Mouse (Mus musculus) ovary, postnatal 14 days (tissue): ENCODE measurements around the gene Slc7a3.
"Not testable (repeated sequence)": the region's sequence is repeated elsewhere in the genome, so short reads cannot be mapped to it uniquely, and the experiment has no call there.

Experiments
- DNase-seq: peaks from one replicate; pipeline ENCODE4 v3.0.0; 2022; ENCODE audit warnings: low spot score

Gene Slc7a3

DNA sequence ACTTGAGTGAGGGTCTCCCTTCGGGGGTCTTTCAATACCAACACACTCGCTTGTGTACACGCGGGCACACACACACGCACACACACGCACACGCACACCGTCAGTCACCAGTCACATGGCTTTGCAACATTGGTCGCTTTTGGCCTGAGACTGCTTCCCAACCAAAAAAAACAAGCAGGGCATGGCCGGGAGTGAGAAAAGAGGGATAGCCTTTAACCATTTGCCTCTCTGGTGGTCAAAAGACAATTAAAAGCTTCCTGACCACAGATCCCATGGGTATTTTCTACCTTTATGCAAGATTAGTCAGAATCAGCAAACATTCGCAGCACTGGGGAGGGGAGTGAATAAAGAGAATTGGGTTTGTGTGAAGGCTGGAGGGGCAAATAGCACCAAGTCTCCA is at the start of gene Slc7a3:
Gene Slc7a3 (minus strand): TSS at position 101 of the 400 bp plus-strand sequence.
- DNase-seq, result no peak

DNA sequence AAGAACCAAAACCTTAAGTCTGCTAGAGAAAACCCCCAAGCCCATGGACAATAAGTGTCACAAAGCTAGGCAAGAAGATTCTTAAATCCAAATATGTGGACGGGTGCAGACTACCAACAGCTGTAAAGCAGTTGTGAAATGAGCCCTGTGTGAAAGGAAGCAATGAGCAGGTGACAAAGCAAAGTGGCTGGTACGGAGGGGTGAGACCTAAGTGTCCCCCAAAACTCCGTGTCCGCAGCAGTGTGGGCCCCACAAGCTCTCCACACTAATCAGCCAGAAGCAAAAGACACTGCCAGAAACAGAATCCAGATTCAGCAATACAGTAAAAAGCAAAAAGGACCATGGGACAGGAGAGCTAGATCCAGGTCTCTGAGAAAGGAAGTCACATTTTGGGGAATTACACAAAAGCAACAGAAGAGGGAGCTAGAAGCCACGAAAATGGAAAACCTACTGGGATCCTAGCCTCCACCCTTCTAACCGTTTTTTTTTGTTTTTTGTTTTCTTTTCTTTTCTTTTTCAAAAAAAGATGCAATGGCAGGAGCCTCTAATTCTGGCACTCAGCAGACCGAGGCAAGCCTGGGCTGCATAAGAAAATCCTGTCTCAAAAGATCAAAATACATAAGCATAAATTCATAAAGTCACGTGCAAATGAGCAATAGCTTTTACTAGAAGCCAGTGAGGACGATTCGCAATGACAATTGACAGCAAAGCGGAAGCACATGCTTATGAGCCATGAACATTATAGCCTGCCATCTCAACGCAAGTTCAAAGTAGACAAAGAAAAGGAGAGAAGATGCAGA is 46.4 kb upstream of the Slc7a3 start:
- DNase-seq, result no peak

DNA sequence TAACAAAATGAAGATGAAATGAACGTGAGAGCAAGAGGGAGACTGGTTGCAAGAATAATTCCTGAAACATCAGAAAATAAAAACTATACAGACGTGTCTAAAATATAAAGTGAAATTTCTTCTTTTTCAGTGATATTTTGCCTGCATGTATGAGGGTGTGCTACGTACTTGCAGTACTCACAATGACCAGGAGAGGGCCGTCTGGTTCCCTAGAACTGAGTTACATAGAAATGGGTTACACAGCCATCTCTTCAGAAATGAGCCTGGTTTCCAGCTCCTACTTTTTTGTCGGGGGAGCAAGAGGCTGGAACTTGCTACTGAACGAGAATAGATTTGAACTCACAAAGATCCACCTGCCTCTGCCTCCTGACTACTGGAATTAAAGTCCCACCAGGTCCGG is 45.2 kb upstream of the Slc7a3 start:
- DNase-seq, result peak; percentile 51

DNA sequence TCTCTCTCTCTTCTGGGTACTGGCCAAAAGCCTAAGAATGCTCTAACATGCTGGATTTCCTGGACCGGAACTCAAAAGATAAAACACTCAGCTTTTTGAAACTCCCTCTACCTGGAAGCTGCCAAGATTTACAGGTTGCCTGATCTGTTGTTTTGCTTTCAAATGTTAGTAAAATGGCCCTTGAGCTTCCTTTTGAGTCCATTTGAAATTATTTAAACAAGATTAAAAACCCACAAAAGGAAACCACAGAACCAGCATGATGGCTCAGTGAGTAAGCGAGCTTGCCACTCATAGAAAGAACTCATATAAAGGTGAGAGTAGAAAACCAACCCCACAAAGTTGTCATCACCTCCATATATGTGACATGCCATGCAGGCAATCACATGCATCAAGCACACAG is 42.7 kb upstream of the Slc7a3 start:
- no peak for DNase-seq

DNA sequence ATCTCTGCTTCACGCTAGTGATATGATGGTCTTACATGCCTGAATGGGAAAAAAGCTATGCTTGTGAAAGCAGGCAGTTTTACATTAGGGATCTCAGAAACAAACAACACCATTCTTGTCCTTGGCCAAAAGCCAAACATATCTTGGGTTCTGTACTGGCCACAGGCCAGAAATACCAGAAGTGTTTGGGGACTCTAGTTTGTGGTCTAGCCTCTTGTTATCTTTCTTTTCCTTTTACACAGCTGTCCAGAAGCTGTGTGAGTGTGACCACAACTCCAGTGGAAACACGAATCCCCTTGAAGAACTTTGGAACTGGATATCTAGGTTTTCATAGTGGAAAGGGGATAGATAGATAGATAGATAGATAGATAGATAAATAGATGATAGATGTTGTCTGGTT is 41.2 kb upstream of the Slc7a3 start:
- DNase-seq, result no peak

DNA sequence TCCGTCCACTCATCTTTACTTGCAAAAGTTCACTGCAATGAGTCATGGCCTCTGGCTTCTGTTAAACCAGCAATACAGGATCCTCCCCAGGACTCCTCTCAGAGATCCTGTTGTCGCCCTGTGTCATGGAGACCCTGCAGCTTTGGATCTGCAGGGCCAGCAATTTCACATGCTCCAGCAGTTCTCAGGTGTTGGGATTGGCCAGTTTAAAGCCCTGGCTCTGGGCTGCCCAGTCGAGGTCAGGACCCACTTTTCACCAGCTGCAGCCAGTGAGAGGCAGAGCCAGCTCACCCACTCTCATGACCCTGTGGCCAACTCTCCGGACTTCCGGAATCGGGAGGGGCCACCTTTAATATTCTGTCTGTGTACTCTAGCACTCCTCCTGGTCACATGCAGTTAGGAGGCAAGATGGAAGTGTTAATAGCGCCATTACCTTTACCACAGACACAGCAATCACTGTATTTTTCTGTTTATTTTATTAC is 40.7 kb upstream of the Slc7a3 start:
- DNase-seq, result no peak

DNA sequence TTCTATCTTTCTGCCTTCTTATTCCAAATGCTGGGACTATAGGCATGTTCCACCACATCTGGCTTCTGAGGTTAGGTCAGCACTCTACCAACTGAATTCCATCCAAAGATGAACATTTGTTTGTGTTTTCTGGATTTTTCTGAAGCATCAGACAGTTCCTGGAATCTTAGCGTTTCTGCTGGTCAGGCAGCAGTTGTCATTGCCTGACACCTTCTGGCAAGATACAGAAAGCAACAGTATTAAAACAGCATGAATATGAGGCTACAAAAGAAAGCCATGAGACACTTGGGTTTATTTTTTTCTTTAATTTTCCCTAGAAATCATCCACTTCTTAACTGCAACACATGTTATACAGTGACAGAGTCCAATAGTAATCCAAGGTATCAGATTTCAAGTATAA is 34.7 kb upstream of the Slc7a3 start:
- no peak for DNase-seq

DNA sequence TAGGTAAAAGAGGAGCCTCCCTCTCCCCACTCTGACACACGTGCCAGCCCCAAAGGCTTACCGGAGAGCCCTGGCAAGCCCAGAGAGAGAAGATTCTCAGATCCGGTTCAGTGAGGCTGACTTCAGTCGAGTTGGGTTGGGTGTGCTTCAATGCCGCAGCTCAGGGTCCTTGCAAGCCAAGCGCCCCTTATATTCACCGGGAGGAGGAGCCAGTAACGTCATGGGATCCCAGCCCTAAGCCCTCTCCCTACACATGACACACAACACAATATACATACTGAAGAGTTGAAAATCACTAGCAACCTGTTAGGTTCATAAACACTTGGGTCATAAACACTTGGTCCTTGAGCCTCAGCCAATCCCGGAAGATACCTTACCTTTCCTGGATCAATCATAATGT is 609 bp downstream of the Slc7a3 start:
- DNase-seq, result not testable (repeated sequence)

DNA sequence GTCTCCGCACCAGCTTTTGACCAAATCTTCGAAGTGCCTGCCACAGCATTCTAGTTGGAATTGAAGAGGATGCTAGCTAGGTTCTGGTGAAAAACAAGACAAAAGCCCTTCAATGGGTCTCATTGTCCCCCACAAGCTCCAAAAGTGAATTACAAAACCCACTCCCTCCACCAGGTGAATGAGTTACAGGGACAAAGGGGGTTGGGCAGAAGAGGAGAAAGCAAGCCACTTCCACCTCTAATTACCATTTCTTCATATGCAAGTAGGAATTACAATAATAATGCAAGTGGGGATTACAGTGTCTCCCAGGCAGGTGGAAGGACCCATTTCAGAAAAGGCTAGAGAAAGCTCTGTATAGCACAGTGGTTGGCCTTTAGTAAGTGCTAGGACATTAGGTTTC is 1.6 kb downstream of the Slc7a3 start:
- no peak for DNase-seq

DNA sequence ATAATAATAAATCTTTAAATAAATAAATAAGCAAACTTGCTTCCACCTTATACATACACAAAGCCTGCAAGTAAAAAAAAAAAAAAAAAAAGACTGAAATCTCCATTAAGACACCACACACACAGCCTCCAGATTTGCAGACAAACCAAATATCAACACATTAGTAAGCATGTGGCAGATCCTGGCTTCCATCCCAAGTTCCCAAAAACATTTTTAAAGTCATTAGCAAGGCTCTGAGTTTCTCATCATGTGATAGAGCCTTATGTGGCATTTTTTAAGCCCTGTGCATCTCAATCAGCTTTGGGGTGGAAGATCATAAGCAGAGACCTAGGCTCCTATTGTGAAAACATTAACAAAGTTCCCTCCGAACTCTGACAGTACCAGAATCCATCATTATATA is 20.6 kb downstream of the Slc7a3 start:
- no peak for DNase-seq

DNA sequence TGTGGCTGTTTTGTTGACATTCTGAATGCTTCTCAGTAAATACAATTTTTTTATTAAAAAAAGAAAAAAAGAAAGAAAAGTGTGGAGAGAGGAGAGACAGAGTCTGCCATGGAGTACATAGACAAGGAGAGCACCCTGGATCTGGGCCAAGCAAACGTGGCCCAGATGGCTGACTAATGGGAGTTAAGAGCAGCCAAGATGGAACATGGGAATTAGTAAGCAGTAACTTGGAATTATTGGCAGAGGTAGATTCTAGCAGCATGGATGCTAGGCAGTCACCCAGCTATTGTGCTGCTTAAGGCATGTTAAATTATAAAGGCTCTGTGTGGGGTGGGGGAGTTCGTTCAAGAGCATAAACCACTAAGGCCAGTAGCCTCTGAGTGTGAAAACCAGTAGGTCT is 22.3 kb downstream of the Slc7a3 start:
- DNase-seq, result no peak

DNA sequence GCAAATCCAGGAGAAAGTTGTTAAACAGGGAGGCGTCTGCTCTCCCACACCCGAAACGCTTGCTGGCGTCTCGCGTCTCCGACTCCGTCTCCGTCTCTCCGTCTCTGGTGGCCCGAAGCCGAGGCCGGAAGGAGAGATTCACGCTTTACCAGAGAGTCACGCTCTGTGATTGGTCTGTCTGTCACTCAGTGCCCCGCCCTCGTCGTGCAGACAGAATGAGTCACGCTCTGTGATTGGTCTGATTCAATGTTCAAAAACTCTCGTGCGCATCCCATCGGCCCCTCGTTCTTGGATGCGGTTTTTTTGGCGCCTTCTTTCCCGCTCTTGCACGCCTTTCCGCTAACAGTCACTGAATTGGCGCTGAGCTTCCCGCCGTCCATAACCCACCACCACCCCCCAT is 26.3 kb downstream of the Slc7a3 start, which contains the start of gene Tex11:
Gene Tex11 (minus strand): TSS at position 127 of the 400 bp plus-strand sequence.
- DNase-seq, result no peak
